Mouse (Mus musculus): ENCODE measurements around the gene Yjefn3. TPM values are rescaled to one million over a fixed set of nuclear protein-coding genes. Genes with fewer than 3 reads are reported as not detected.

Gene Yjefn3
- polyA plus RNA-seq, 1 experiment = 0.95 TPM

DNA sequence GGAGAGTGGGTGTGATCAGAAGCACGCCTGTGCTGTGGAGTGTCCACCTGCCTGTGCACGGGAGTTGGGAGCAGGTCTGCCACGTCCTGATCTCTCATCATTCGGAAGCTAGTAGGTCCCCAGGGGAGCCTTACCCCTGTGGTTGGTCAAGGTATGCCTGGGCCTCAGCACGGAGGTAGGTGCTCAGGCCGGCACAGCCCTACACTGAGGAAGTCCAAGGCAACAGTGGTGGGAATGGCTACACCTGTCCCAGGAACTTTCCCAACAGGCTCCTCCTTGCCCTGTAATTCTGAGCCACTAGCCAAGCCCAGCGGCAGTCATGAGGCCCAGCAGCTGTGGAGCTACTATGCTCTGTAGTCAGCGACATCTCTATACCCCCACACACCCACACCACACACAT, 22.8 kb downstream of the Yjefn3 start:
- no peak overlapping the region for H3K4me3 ChIP-seq (ENCODE audit: control insufficient read depth, low read depth, low read length)
- no peaks in the 10 kb centered on the region for H3K27me3 ChIP-seq (ENCODE audit: control insufficient read depth, insufficient read depth, low read length)
- peaks cover 30% of the 10 kb centered on the region for H3K4me1 ChIP-seq (ENCODE audit: control insufficient read depth, insufficient read depth, low read length)
- TF ChIP-seq CTCF (IDR thresholded peaks at IDR 0.05; ENCODE audit: control insufficient read depth, insufficient read depth, insufficient replicate concordance, low read depth, low read length) = no peak
- H3K36me3 ChIP-seq (ENCODE audit: control insufficient read depth, insufficient read depth, low read length) = no peaks in the 10 kb centered on the region
- no peak overlapping the region for H3K27ac ChIP-seq (ENCODE audit: control insufficient read depth, insufficient read depth, low read depth, low read length)

DNA sequence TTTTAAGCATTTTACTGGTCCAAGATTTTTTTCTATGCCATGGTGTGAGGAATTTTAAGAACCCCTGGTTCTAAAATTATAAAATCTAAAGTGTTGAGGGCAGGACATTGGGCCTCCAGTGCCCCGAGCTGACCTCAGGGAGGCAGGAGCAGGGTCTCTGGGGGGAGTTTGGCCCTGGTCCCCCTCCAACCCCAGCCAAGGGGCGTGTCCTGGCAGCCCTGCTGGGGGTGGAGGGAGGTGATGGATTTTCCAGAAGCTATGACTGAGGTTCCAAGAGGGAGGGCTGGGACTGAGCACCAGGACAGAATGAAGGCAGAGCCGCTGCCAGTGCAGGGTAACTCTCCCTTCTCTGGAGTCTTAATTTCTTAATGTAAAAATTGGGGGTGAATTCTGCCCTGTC, 24.5 kb downstream of the Yjefn3 start:
- Histone ChIP-seq H3K27me3 (ENCODE audit: control insufficient read depth, insufficient read depth, low read length) (no peaks in the 10 kb centered on the region), H3K4me3 (ENCODE audit: control insufficient read depth, low read depth, low read length) (no peak overlapping the region), H3K27ac (ENCODE audit: control insufficient read depth, insufficient read depth, low read depth, low read length) (no peak overlapping the region), H3K4me1 (ENCODE audit: control insufficient read depth, insufficient read depth, low read length) (peaks cover 26% of the 10 kb centered on the region), H3K36me3 (ENCODE audit: control insufficient read depth, insufficient read depth, low read length) (no peaks in the 10 kb centered on the region)
- no peak for TF ChIP-seq POLR2A (IDR thresholded peaks at IDR 0.05; ENCODE audit: control insufficient read depth, low read depth, low read length)
- no peak for TF ChIP-seq CTCF (IDR thresholded peaks at IDR 0.05; ENCODE audit: control insufficient read depth, insufficient read depth, insufficient replicate concordance, low read depth, low read length)

DNA sequence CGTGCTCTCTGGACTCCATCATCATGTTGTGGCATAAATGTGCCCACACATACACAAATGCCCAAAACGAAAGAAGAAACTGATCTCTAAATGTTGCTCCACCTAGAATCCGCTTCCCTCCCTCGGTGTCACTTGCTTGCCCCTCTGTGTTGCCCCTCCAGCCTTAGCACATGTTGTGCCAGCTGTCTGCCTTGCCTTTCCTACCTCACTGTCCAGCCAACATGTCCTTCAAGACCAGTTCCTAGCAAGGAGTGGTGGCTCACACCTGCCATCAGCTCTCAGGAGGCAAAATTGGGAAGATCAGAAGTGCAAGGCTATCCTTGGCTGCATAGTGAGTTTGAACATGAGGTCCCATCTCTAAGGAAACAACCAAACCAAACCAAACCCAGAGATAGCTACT, 25.1 kb downstream of the Yjefn3 start:
- TF ChIP-seq POLR2A (IDR thresholded peaks at IDR 0.05; ENCODE audit: control insufficient read depth, low read depth, low read length) (no peak), CTCF (IDR thresholded peaks at IDR 0.05; ENCODE audit: control insufficient read depth, insufficient read depth, insufficient replicate concordance, low read depth, low read length) (no peak)
- Histone ChIP-seq H3K4me3 (ENCODE audit: control insufficient read depth, low read depth, low read length) (no peak overlapping the region), H3K27ac (ENCODE audit: control insufficient read depth, insufficient read depth, low read depth, low read length) (no peak overlapping the region), H3K27me3 (ENCODE audit: control insufficient read depth, insufficient read depth, low read length) (no peaks in the 10 kb centered on the region), H3K36me3 (ENCODE audit: control insufficient read depth, insufficient read depth, low read length) (no peaks in the 10 kb centered on the region), H3K4me1 (ENCODE audit: control insufficient read depth, insufficient read depth, low read length) (peaks cover 20% of the 10 kb centered on the region)

DNA sequence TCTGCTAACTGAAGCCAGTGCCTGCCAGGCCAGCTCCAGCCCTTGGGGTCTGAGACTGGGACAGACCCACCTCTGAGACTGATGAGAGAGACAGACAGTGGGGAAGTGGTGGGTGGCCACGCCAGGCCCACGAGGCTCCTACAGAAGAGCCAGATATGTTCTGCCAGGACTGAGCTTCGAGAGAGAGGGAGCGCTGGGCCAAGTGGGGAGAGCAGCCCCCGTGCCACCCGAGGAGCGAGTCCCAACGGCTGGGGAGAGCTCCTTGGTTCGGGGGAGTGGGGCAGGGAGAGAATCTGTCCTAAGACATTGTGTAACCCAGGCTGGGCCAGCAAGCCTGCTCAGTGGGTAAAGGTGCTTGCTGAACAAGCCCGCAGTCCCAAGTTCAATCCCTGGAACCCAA, 25.5 kb downstream of the Yjefn3 start:
- Histone ChIP-seq H3K4me3 (ENCODE audit: control insufficient read depth, low read depth, low read length) (no peak overlapping the region), H3K4me1 (ENCODE audit: control insufficient read depth, insufficient read depth, low read length) (peaks cover 15% of the 10 kb centered on the region), H3K36me3 (ENCODE audit: control insufficient read depth, insufficient read depth, low read length) (no peaks in the 10 kb centered on the region), H3K27ac (ENCODE audit: control insufficient read depth, insufficient read depth, low read depth, low read length) (no peak overlapping the region), H3K27me3 (ENCODE audit: control insufficient read depth, insufficient read depth, low read length) (no peaks in the 10 kb centered on the region)
- no peak for TF ChIP-seq POLR2A (IDR thresholded peaks at IDR 0.05; ENCODE audit: control insufficient read depth, low read depth, low read length)
- TF ChIP-seq CTCF (IDR thresholded peaks at IDR 0.05; ENCODE audit: control insufficient read depth, insufficient read depth, insufficient replicate concordance, low read depth, low read length) = no peak

DNA sequence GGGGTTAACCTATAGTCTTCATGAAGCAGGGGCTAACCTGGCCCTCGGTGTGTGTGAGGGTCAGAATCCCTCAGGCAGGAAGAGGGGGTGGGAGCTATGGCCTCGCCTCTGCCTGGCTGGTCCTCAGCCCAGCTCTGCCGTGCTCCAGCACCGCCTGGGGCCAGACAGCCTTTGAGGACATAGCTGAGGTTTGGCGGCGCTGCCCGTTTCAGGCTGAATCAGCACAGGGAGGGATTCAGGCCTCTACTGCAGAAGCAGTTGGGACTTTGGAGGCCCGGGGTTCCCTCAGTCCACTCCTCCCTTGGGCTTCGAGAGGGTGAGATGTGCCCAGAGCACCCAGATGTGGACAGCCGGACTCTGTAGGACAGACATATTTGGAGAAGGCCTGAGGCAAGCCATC, 26.4 kb downstream of the Yjefn3 start:
- H3K27me3 ChIP-seq (ENCODE audit: control insufficient read depth, insufficient read depth, low read length) = no peaks in the 10 kb centered on the region
- no peak overlapping the region for H3K4me3 ChIP-seq (ENCODE audit: control insufficient read depth, low read depth, low read length)
- TF ChIP-seq CTCF (IDR thresholded peaks at IDR 0.05; ENCODE audit: control insufficient read depth, insufficient read depth, insufficient replicate concordance, low read depth, low read length) (no peak), POLR2A (IDR thresholded peaks at IDR 0.05; ENCODE audit: control insufficient read depth, low read depth, low read length) (no peak)

DNA sequence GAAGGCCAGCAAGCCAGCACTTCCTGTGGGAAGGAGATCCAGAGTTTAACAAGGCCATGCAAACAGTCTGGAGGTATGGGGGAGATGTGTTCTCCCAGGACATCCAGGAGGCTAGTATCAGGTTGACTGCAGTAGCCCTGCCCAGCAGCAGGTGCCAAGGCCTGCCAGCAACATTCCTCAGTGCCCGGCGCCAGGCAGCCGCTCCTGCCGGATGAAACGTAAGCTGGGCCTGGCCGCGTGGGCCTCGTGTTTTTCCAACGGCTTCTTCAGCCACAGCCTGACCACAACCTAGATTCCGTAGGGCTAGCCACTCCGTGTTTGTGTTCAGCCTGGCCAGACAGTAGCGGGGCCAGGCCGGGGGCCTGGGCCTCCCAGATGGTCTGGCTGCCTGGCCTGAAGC, 27.9 kb downstream of the Yjefn3 start:
- Histone ChIP-seq H3K4me1 (ENCODE audit: control insufficient read depth, insufficient read depth, low read length) (no peaks in the 10 kb centered on the region), H3K4me3 (ENCODE audit: control insufficient read depth, low read depth, low read length) (no peak overlapping the region), H3K27ac (ENCODE audit: control insufficient read depth, insufficient read depth, low read depth, low read length) (no peak overlapping the region), H3K36me3 (ENCODE audit: control insufficient read depth, insufficient read depth, low read length) (no peaks in the 10 kb centered on the region), H3K27me3 (ENCODE audit: control insufficient read depth, insufficient read depth, low read length) (no peaks in the 10 kb centered on the region)
- TF ChIP-seq POLR2A (IDR thresholded peaks at IDR 0.05; ENCODE audit: control insufficient read depth, low read depth, low read length) (no peak), CTCF (IDR thresholded peaks at IDR 0.05; ENCODE audit: control insufficient read depth, insufficient read depth, insufficient replicate concordance, low read depth, low read length) (no peak)

More for the DNA sequence above, 26.4 kb downstream of the Yjefn3 start:
- no peak overlapping the region for H3K27ac ChIP-seq (ENCODE audit: control insufficient read depth, insufficient read depth, low read depth, low read length)
- no peaks in the 10 kb centered on the region for H3K36me3 ChIP-seq (ENCODE audit: control insufficient read depth, insufficient read depth, low read length)
- H3K4me1 ChIP-seq (ENCODE audit: control insufficient read depth, insufficient read depth, low read length) = peaks cover 7% of the 10 kb centered on the region

DNA sequence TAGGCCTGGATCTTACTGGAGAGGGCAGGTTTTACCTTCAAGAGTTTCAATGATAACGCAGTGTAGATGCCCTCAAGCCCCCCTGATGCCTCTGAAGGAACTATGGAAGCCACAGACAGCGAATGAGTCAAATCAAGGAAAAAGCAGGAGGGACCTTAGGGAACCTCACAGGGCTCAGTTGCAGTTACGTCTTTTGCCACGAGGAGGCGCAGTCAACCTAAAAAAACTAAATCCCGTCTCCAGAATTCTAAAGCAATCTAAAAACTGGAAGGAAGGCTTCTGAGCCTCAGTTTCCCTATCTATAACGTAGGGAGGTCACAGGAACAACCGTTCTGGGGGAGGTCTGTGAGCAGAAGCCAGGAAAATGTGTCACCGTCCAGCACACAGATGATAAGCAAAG, 28.4 kb downstream of the Yjefn3 start:
- Histone ChIP-seq H3K4me3 (ENCODE audit: control insufficient read depth, low read depth, low read length) (no peak overlapping the region), H3K4me1 (ENCODE audit: control insufficient read depth, insufficient read depth, low read length) (no peaks in the 10 kb centered on the region), H3K36me3 (ENCODE audit: control insufficient read depth, insufficient read depth, low read length) (no peaks in the 10 kb centered on the region), H3K27me3 (ENCODE audit: control insufficient read depth, insufficient read depth, low read length) (no peaks in the 10 kb centered on the region), H3K27ac (ENCODE audit: control insufficient read depth, insufficient read depth, low read depth, low read length) (no peak overlapping the region)
- TF ChIP-seq POLR2A (IDR thresholded peaks at IDR 0.05; ENCODE audit: control insufficient read depth, low read depth, low read length) = no peak
- TF ChIP-seq CTCF (IDR thresholded peaks at IDR 0.05; ENCODE audit: control insufficient read depth, insufficient read depth, insufficient replicate concordance, low read depth, low read length) = peak; percentile 39; the same call in 1 of the 2 replicates

DNA sequence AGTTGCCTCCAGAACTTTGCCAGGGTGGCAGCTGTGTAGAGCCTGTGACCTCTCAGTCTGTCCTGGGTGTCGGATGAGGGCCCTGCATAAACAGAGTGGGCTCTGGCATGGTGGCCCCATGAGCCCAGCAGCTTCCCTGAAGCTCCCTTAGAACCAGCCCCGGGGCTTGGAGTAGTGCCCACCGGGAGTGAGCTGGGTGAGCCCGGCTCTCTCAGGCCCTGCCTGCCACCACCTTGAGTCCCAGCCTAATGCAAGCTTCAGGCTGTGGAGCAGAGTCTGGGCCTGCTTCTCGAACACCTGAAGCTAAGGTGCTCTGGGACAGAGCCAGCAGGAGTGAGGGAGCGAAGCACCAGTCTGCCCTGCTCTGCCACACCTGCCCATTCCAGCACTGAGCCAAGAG, 31.6 kb downstream of the Yjefn3 start:
- no peak overlapping the region for H3K4me3 ChIP-seq (ENCODE audit: control insufficient read depth, low read depth, low read length)
- no peaks in the 10 kb centered on the region for H3K36me3 ChIP-seq (ENCODE audit: control insufficient read depth, insufficient read depth, low read length)
- no peak overlapping the region for H3K27ac ChIP-seq (ENCODE audit: control insufficient read depth, insufficient read depth, low read depth, low read length)
- H3K27me3 ChIP-seq (ENCODE audit: control insufficient read depth, insufficient read depth, low read length) = no peaks in the 10 kb centered on the region
- H3K4me1 ChIP-seq (ENCODE audit: control insufficient read depth, insufficient read depth, low read length) = no peaks in the 10 kb centered on the region
- TF ChIP-seq POLR2A (IDR thresholded peaks at IDR 0.05; ENCODE audit: control insufficient read depth, low read depth, low read length) (no peak), CTCF (IDR thresholded peaks at IDR 0.05; ENCODE audit: control insufficient read depth, insufficient read depth, insufficient replicate concordance, low read depth, low read length) (no peak)

Measured in testis, adult 2 months (tissue).